Mouse (Mus musculus): ENCODE measurements around the gene Gm1043. TPM values are rescaled to one million over a fixed set of nuclear protein-coding genes. Genes with fewer than 3 reads are reported as not detected.

Gene Gm1043
- total RNA-seq, 4 experiments from 2014 or later, result 34.8 to 40.7 (median 36.0) TPM

DNA sequence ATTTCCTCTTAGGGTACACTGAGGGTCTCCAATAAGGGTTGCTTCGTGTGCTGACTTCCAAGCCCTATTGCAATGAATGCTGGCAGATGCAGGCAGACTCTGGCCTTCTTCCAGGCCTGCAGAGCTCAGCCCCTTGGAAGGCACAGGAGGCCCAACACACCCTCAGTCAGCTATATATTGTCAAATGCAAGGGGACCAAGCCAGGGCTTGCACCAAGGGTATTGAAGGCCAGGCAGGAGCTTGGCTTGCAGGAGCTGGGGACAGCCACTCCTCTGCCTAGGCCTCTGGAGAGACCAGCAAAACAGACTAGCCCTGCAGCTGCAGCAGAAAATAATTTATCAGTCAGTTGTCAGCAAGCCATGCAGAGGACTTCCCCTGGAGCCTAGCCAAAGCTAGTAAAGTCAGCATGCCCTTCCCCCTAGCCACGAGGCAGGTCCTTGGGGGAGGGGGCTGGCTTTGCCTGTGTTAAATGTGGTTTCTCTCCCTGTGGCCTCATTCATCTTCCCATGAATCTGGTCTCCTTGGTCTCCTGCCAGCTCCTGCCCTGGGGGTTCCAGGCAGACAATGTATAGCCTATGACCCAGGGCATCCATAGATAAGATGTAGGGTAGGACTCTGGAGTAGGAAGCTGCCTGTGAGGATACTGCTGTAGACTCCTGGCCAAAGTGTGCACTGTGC, 113.0 kb downstream of the Gm1043 start:
- DNase-seq (ENCODE audit: low spot score in 2 of 2), result no peak

DNA sequence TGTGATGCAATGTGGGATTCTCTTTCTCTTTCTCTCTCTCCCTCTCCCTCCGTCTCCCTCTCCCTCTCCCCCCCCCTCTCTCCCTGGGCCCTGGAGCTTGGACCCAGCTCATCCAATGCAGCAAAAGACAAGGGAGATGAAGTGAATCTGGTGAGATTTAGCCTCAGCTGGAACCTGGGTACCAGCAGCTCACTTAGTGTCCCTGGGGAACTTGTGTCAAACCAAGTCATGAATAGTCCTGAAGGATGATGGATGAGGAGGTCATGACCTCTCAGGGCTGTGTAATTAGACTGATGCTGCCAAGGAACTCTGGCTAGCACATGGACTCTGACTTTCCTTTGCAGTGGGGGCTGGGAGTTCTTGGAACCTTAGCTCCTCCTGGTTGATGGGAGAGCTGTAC, 117.1 kb downstream of the Gm1043 start:
- DNase-seq (ENCODE audit: low spot score in 2 of 2), result no peak

DNA sequence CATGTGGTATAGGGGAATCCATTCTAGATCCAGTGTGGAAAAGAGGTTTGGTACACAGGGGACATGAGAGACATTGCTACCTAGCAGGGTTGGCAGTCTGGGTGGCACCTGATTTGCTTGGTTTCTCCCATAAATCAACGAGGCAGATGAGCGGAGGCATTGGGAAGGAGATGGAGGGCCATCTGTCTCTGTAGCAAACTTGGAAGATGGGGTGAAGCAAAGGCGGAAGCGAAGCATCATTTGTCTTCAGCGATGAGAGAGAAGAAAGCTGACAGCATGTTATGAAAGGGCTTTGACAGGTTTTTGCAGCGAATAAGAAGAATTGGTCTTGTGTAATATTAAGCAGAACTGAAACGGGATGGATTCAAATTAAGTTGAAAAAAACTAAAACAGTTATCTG, 119.7 kb downstream of the Gm1043 start:
- DNase-seq (ENCODE audit: low spot score in 2 of 2), result no peak

DNA sequence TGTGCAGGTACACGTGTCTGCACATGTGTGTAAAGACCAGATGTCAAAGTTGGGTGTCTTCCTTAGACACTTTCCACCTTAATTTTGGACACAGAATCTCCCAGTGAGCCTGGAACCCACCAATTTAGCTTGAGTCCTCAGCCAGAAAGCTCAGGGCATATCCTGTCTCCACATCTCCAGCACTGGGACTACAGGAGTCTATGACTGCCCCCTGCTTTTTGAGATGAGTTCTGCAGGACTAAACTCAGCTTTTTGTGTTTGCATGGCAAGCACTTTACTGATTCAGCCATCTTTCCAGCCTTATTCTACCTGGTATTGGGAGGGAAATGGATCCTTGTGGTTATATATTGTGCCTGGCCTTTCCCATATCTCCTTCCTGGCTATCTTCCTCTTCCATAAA, 120.2 kb downstream of the Gm1043 start:
- DNase-seq (ENCODE audit: low spot score in 2 of 2), result no peak

DNA sequence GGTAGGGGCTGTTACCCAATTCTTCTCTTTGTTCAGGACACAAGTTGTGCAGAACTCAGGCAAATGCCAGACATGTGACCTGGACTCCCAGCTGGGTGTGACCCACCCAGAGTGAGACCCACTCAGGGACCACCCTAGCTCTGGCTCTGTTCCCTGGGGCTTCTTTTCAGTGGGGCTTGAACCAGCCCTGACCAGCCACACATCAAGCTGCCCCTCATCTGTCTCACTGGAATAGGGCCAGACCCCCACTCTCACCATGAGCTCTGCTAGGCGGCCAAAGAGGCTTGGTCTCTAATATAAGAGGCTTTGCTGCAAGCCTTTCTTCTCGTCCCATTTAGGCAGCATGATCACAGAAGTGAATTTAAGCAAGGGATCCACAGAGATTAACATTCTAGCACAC, 121.2 kb downstream of the Gm1043 start:
- no peak for DNase-seq (ENCODE audit: low spot score in 2 of 2)

DNA sequence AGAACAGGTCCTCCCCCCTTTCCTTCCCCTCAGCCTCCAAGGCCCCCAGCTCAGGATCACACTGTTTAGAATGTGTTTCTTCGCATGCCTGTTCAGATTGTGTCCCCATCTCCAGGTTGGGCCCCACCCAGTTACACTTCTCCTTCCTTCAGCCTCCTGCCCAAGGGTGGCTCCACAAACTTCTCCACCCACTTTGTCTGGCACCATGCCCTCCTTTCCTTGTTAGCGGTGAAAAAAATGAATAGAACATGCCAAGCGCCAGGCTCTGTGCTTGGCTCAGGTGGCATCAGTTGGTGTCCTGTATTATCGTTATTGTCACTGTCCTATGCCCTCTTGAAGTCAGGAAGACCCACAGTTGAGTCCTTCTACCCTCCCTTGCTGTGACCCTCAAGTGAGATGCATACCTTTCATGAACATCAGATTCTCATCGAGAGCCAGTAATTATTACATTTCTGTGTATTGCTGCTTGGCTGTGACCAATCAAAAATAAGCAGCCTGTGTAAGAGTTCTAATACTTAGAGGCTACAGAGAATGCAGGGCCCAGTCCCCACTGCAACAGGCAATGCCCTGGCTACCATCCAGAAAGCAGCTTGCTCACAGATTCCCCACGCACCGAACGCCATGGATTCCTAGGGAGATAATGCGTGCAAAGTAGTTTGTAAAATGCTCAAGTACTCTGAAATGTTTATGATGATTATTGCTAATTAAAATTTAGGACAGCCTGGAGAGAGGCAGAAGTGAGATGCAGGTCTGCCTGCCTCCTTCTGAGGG, 128.0 kb downstream of the Gm1043 start:
- peak in 1 of 2 experiments; percentile 40 for DNase-seq (ENCODE audit: low spot score in 2 of 2)

DNA sequence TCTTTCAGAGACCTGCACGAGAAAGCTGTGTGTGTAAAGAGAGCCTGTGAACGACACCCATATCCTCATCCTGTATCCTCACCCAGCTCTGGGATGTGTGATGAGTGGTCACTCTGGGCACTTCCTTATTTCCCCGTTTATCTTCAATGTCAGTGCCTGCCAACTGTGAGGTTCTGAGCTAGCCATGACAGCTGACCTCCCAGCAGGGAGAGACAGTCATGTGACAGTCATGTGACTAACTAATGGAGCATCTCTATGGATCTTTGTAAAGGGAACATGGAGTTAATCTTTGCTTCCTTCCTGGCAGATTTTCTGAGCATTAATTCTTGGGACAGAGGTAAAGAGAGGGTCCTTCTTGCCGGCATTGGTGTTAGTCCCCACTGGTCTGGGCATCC, 128.5 kb downstream of the Gm1043 start:
- DNase-seq (ENCODE audit: low spot score in 2 of 2), result no peak

DNA sequence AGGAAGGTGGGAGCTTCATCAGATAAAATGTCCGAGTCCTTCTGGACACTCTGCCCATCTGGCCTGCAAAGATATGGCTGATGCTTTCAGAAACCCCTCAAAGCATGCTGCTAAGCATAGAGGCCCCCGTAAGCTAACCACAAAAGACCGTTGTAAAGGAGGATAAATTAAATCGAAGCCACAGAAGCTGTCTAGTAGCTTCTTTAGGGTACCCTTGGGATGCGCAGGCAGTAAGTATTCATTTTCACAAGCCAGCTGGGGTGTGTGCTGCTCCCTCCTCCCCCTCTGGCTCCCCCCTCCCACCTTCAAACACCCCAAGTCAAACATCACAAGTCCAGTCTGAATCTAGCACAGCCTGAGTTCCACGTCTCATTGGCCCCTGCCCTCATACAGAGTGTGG, 129.4 kb downstream of the Gm1043 start:
- no peak for DNase-seq (ENCODE audit: low spot score in 2 of 2)

DNA sequence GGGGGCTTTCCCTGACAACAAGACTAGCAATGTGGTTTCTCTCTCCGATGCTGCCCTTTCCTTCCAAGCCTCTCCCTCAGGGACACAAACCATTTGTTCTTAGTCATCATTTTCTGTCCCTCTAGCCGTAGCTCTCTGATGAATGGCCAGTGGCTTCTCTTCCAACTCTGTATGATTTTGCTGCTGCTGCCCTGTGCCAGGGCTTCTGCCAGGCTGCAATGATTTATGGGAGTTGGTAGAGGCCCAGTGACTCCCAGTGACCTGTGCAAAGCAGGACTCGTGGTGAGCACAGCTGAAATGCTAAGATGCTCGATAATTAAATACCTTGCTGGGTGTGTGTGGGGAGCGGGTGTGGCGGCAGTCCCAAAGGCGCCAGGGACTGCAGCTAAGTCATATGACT, 130.1 kb downstream of the Gm1043 start:
- no peak for DNase-seq (ENCODE audit: low spot score in 2 of 2)

DNA sequence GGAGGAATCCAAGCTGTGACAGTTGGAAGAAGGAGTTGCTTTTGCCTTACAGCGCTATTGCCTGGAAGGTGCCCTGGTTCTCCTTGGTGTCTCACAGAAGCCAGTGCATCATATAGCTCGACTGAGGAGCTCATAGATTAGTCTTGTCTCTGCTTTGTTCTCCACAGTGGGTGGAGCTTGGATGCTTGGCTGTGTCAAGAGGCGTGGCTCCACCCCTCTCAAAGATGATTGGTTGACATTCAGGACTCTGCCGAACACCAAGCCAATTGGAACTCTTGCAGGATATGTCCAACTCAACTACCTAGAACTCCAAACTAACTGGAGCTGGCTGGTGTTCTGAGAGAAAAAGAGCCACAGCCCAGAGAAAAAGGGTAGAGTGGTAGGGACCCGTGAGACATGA, 134.4 kb downstream of the Gm1043 start:
- no peak for DNase-seq (ENCODE audit: low spot score in 2 of 2)

DNA sequence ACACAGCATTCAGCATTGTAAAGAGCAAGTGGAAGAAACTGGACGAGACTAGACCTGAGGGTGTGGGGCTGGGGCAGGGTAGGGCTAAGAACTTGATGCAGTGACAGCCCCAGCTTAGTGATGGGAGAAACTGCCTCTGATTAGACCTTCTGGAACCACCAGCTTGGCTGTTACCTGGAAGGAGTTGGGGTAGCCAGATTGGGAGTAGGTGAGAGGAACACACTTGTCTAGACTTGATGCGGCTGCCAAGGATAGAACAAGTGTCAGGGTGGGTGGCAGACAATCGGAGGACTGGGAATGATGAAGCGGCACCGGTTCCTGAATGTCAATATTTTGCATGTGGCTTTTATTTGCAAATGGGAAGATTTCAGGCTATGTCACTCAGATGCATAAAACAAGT, 135.4 kb downstream of the Gm1043 start:
- peak in 1 of 2 experiments; percentile 61 for DNase-seq (ENCODE audit: low spot score in 2 of 2)

DNA sequence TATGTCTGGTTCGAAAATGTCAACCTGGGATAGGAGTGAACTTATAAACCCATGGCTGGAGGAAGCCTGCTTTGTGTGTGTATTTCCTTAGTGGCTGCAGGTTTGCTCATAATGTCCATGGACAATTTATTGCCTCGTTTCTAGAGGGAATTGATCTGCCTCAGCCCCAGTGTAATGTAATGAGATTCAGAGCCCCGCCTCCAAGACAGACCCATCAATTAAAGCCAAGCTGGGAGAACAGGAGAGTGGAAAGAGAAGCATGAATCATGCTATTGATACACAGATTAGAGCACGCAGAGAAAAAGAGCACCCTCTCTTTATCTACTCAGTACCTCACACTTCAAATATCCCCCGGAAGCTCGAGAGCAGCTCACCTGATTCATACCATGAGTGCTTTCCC, 136.4 kb downstream of the Gm1043 start:
- DNase-seq (ENCODE audit: low spot score in 2 of 2), result no peak

DNA sequence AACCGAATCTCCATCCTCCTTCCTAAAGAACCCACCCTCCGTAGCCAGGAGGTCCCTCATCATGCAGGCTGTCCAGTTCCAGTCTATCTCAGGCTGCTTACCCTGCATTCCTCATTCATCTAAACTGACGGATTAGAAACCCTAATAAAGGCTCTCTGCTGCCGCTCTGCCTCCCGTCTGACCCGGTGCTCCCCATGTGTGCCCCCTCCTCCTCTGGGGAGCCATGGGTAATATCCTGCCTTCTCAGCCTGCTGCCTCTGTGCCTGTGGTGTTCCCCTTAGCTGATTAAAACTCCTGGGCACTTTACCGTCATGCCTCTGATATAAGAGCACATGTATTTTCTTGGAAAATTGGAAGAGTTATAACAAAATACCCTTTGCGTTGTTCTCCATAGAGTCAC, 137.1 kb downstream of the Gm1043 start:
- no peak for DNase-seq (ENCODE audit: low spot score in 2 of 2)

DNA sequence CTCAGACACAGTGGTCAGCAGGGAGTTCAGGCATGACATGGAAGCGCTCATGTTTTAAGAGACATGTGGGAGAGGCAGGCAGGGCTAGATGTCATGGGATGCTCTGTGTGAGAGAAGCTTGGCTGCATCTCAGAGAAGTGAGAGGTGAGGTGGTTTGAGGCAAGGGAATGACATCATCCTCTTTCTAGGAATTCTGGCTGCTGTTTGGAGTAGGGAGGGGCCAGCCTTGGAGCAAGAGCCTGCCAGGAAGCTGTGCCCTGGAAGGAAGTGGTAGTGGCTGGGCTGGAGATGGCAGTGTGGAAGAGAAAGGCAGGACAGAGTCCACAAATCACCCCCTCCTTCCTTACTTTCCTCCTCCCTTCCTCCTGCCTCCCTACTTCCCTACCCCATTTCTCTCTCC, 140.5 kb downstream of the Gm1043 start:
- DNase-seq (ENCODE audit: low spot score in 2 of 2), result no peak

DNA sequence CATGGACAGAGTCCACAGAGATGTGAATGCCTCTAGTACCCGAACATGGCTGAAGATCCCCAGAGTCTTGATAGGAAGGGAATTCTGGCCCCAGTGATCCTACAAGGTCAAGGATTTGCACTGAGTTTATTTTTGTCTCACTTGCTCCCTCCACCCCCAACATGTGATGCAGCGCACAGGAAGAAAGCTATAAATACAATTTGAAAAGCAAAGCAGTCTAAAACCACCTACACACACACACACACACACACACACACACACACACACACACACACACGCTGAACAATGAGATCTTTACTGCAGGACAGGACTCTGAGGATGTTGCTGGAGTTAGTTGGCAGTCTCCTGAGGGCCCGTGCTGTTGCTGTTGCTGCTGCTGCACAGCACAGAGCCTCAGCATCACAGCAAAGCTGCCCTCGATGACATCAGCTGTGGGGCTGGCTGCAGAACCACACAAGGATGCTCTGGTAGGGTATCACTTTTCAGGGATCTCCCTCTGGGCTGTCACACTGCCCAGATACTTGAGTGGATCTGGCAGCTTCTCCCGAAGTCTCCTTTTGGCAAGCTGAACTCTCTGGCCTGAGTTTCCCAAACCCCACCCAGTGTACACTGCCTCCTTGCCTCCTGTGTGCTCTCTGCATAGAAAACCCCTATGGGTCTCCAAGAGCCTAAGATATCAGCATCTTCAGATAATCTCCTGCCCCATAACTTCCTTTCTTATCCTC, 142.9 kb downstream of the Gm1043 start:
- peak in 1 of 2 experiments; percentile 53 for DNase-seq (ENCODE audit: low spot score in 2 of 2)

DNA sequence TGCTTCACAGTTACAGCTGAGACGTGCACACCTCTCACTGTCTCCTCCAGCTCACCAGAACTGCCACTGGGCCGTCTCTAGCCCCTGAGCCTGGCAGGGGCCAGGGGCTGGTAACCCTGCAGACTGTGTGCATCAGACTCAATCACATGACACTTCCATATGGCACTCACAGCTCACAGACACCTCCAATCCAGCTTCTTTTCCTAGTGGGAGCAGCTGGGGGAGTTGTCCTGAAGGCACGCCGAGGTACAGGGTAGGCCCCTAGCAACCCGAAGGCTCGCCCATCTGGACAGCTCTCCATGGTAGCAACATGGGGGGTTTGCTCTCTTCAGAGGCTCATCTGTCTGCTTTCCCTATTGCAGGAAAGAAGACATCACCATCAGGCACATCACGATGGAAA, 143.7 kb downstream of the Gm1043 start:
- no peak for DNase-seq (ENCODE audit: low spot score in 2 of 2)

DNA sequence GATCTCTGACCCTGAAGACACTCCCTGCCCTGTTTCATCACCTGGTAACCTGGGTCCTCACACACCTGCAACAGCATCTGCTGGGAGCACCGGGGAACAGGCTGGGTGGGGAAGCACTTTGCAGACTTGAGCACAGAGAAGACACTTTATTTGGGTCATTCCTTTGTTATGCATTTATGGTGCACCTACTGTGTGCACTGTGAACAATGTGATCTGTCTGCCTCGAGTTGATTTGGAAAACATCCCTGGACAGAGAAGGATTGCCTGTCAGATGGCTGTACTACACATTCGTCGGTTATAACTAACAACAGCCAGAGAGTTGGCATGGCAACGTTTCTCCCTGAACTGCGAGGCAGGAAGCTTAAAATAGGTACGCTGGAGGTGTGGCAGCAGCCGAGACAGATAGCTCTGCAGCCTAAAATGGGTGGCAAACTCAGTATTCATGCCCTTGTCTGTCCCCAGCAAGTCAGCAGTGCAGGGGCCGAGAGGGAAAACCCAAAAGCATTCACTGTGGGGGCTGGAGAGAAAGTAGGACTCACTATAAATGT, 147.9 kb downstream of the Gm1043 start:
- peak in 1 of 2 experiments; percentile 88 for DNase-seq (ENCODE audit: low spot score in 2 of 2)

DNA sequence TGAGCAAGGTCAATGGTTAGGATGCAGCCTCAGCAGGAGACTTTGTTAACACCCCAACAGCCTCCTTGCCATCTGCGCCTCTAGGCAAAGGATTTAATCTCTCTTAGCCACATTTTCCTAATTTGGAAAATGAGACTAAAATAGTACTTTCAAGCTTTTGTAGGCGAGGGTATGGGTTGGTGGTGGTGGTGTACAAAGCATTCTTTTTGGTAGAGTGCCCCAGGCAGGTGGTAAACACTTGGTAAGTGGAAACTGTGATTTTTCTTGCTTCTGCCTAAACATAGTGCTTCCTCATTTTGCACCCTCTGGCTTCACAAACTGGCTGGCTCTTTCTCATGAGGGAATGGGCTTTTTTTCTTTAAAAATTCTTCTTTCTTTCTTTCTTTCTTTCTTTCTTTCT, 153.5 kb downstream of the Gm1043 start:
- DNase-seq (ENCODE audit: low spot score in 2 of 2), result peak in 1 of 2 experiments; percentile 69

DNA sequence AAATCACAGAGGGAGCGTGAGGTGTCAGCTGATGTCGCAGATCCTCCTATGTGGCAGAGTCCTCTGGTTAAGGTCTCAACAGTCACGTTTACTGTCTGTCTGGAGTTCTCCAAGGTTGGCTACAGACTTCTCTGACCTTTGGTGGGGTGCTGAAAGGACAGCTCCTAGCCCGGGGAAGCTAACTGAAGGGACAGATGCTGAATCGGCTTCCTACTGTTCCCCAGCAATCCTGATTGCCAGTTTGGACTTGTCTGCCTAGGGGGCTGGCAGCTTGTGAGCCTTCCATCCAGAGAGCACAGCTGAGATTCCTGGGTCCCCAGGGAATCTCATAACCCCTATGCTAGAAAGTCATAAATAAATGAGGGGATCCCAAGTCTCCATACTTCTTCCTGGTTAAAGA, 155.4 kb downstream of the Gm1043 start:
- DNase-seq (ENCODE audit: low spot score in 2 of 2), result no peak

DNA sequence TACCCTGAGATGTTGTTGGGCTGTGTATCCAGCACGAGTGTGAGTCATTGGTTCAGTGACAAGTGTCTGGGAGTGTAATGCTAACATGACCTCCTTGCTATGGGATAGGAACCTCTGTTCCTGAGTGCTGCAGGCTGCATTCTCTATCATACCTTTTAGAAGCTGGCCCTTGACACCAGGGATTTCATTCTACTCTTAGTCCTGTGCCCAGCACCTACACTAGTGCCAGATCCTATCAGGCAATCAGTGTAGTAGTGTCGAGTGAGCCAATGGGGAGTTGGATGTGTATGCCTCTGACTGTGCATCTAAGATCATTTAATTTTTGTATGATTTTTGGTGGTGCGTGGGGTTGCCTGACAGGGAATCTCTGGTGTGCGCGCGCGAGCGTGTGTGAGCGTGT, 156.1 kb downstream of the Gm1043 start:
- DNase-seq (ENCODE audit: low spot score in 2 of 2), result no peak

DNA sequence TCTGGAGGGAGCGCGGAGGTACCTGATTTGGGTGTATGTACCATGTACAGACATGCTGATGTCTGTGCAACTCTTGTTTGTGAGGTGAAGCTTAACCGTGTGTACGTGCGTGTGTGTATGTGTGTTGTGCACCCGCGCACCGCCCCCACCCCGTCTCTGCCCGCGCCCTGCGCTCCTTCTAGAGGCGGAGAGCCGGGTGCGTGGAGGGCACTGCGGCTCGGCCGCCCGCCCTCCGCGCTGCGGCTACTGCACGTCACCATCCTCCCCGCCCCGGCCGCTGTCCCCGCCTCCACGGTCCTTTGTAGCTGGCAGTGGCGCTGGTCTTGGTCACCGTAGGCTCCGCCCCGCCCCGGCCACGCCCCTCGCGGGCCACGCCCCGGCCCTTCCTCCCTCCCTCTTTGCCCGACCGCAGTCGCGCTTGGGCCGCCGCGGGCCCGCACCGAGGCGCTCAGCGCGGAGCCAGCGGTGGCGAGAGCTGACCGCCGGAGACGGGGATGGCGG, 156.5 kb downstream of the Gm1043 start, which contains the start of gene Crmp1:
Gene Crmp1 (plus strand): TSS at position 290 of the 501 bp plus-strand sequence.
- DNase-seq (ENCODE audit: low spot score in 2 of 2), result peak; percentile 57 to 89
